Mouse (Mus musculus): ENCODE data around the gene Cd52.

DNA sequence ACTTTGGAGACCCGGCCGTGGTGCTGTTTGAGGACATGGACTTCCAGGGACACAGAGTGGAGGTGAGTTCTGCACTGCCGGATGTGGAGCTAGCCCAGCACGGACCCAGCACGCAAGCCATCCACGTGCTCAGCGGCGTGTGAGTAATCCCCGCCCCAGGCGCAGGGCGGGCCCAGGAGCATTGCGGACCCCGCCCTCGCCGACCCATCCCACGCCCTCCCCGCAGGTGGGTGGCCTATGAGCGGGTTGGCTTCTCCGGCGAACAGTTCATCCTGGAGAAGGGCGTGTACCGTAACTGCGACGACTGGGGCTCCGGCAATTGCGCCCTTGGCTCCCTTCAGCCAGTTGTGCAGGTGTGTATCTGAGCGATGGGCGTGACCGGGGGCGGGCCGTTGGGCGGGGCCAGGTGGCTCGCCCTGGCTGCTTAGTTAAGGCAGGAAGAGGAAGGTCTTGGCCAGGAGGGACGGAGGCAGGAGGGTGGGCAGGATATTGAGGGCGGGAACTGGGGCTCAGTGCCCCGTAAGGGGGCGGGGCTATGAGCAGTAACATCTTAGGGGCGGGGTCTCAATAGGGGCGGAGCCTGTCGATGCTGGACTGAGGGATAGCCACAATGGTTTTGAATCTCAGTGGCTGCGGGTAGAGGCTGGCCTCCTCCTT lies 13.0 kb downstream of the Cd52 start:
- TF ChIP-seq CTCF (IDR thresholded peaks at IDR 0.05; ENCODE audit: low read depth) (no peak), EP300 (IDR thresholded peaks at IDR 0.05; ENCODE audit: low read depth) (no peak)
